Mouse (Mus musculus): ENCODE data around the gene Cars. TPM values are rescaled to one million over a fixed set of nuclear protein-coding genes. Genes with fewer than 3 reads are reported as not detected.

Gene Cars
- polyA plus RNA-seq, 1 experiment from 2014 or later = 64.9 TPM

- Histone ChIP-seq H3K4me1 (ENCODE audit: control insufficient read depth, insufficient read depth, low read length) (no peaks in the 10 kb centered on the region), H3K9ac (replicated peaks; ENCODE audit: low read length) (no peak overlapping the region), H3K4me2 (ENCODE audit: low read length) (no peak overlapping the region), H3K36me3 (ENCODE audit: control insufficient read depth, insufficient read depth, low read length) (peaks cover 94% of the 10 kb centered on the region), H3K27me3 (ENCODE audit: control insufficient read depth, insufficient read depth, low read length) (no peaks in the 10 kb centered on the region), H3K9me3 (ENCODE audit: control insufficient read depth, low read length) (no peaks in the 10 kb centered on the region), H3K4me3 (replicated peaks; ENCODE audit: low read depth, low read length) (no peak overlapping the region), H3K27ac (replicated peaks; ENCODE audit: low read depth, low read length) (no peak overlapping the region)
- 95% methylated on average over 6 of the region's 6 CpGs for WGBS
- ATAC-seq (ENCODE audit: low FRiP score, low TSS enrichment) (no peak), DNase-seq (no peak)
These were observed 34.8 kb downstream of the Cars start for GRCm38 (mm10) chr7:143565015-143565647.

GRCm38 (mm10) chr7:143563787-143564186 is 36.1 kb downstream of the Cars start:
- Histone ChIP-seq H3K4me3 (replicated peaks; ENCODE audit: low read depth, low read length) (no peak overlapping the region), H3K9me3 (ENCODE audit: control insufficient read depth, low read length) (no peaks in the 10 kb centered on the region), H3K9ac (replicated peaks; ENCODE audit: low read length) (no peak overlapping the region), H3K27me3 (ENCODE audit: control insufficient read depth, insufficient read depth, low read length) (no peaks in the 10 kb centered on the region), H3K36me3 (ENCODE audit: control insufficient read depth, insufficient read depth, low read length) (peaks cover 94% of the 10 kb centered on the region), H3K4me1 (ENCODE audit: control insufficient read depth, insufficient read depth, low read length) (no peaks in the 10 kb centered on the region), H3K27ac (replicated peaks; ENCODE audit: low read depth, low read length) (no peak overlapping the region), H3K4me2 (ENCODE audit: low read length) (no peak overlapping the region)
- DNase-seq (no peak), ATAC-seq (ENCODE audit: low FRiP score, low TSS enrichment) (no peak)
- WGBS = 94% methylated on average over 5 of the region's 5 CpGs

GRCm38 (mm10) chr7:143557616-143558015 is 42.3 kb downstream of the Cars start:
- H3K4me2 ChIP-seq (ENCODE audit: low read length) = no peak overlapping the region
- no peak for ATAC-seq (ENCODE audit: low FRiP score, low TSS enrichment)
- H3K36me3 ChIP-seq (ENCODE audit: control insufficient read depth, insufficient read depth, low read length) = peaks cover 86% of the 10 kb centered on the region
- H3K4me1 ChIP-seq (ENCODE audit: control insufficient read depth, insufficient read depth, low read length) = no peaks in the 10 kb centered on the region
- no peak for DNase-seq
- peak overlapping the region; percentile 26; the same call in 1 of the 2 replicates for H3K27ac ChIP-seq (replicated peaks; ENCODE audit: low read depth, low read length)
- no peak overlapping the region for H3K9ac ChIP-seq (replicated peaks; ENCODE audit: low read length)
- no peak overlapping the region for H3K4me3 ChIP-seq (replicated peaks; ENCODE audit: low read depth, low read length)
- no peaks in the 10 kb centered on the region for H3K27me3 ChIP-seq (ENCODE audit: control insufficient read depth, insufficient read depth, low read length)
- no peaks in the 10 kb centered on the region for H3K9me3 ChIP-seq (ENCODE audit: control insufficient read depth, low read length)
- 92% methylated on average over 7 of the region's 7 CpGs for WGBS

- no peak for ATAC-seq (ENCODE audit: low FRiP score, low TSS enrichment)
- Histone ChIP-seq H3K4me2 (ENCODE audit: low read length) (no peak overlapping the region), H3K4me1 (ENCODE audit: control insufficient read depth, insufficient read depth, low read length) (no peaks in the 10 kb centered on the region), H3K36me3 (ENCODE audit: control insufficient read depth, insufficient read depth, low read length) (peaks cover 81% of the 10 kb centered on the region), H3K27ac (replicated peaks; ENCODE audit: low read depth, low read length) (0 out of 2 replicates have a peak overlapping the region, but pooled peaks have one; percentile 26), H3K9me3 (ENCODE audit: control insufficient read depth, low read length) (no peaks in the 10 kb centered on the region), H3K9ac (replicated peaks; ENCODE audit: low read length) (no peak overlapping the region), H3K27me3 (ENCODE audit: control insufficient read depth, insufficient read depth, low read length) (no peaks in the 10 kb centered on the region), H3K4me3 (replicated peaks; ENCODE audit: low read depth, low read length) (no peak overlapping the region)
- WGBS = 79% methylated on average over 8 of the region's 8 CpGs
- peak; percentile 52 for DNase-seq
These were observed 42.8 kb downstream of the Cars start for GRCm38 (mm10) chr7:143556964-143557610.

GRCm38 (mm10) chr7:143549588-143550220 is 50.2 kb downstream of the Cars start:
- peaks cover 11% of the 10 kb centered on the region for H3K36me3 ChIP-seq (ENCODE audit: control insufficient read depth, insufficient read depth, low read length)
- peak overlapping the region; percentile 73 for H3K27ac ChIP-seq (replicated peaks; ENCODE audit: low read depth, low read length)
- DNase-seq (no peak), ATAC-seq (ENCODE audit: low FRiP score, low TSS enrichment) (no peak)
- no peaks in the 10 kb centered on the region for H3K27me3 ChIP-seq (ENCODE audit: control insufficient read depth, insufficient read depth, low read length)
- H3K9me3 ChIP-seq (ENCODE audit: control insufficient read depth, low read length) = no peaks in the 10 kb centered on the region
- H3K4me3 ChIP-seq (replicated peaks; ENCODE audit: low read depth, low read length) = peak overlapping the region; percentile 95
- peak overlapping the region; percentile 82 for H3K4me2 ChIP-seq (ENCODE audit: low read length)
- H3K9ac ChIP-seq (replicated peaks; ENCODE audit: low read length) = peak overlapping the region; percentile 59
- 41% methylated on average over 2 of the region's 2 CpGs for WGBS
- peaks cover 25% of the 10 kb centered on the region for H3K4me1 ChIP-seq (ENCODE audit: control insufficient read depth, insufficient read depth, low read length)

GRCm38 (mm10) chr7:143548976-143549457 is 50.9 kb downstream of the Cars start, which contains the start of gene Nap1l4:
TSS of gene Nap1l4 (minus strand) at chr7:143549106.
- Histone ChIP-seq H3K9ac (replicated peaks; ENCODE audit: low read length) (peak within 1 kb of the TSS; percentile 90), H3K9me3 (ENCODE audit: control insufficient read depth, low read length) (no peaks in the 10 kb centered on the region), H3K27me3 (ENCODE audit: control insufficient read depth, insufficient read depth, low read length) (no peaks in the 10 kb centered on the region), H3K4me2 (ENCODE audit: low read length) (peak within 1 kb of the TSS; percentile 82), H3K27ac (replicated peaks; ENCODE audit: low read depth, low read length) (peak within 1 kb of the TSS; percentile 88), H3K4me1 (ENCODE audit: control insufficient read depth, insufficient read depth, low read length) (peaks cover 25% of the 10 kb centered on the region), H3K36me3 (ENCODE audit: control insufficient read depth, insufficient read depth, low read length) (peaks cover 5% of the 10 kb centered on the region; the same call in 1 of the 2 replicates), H3K4me3 (replicated peaks; ENCODE audit: low read depth, low read length) (peak within 1 kb of the TSS; percentile 95)
- under 1% methylated on average over 43 of the region's 43 CpGs for WGBS
- peak; percentile 99 for DNase-seq
- peak; percentile 100 for ATAC-seq (ENCODE audit: low FRiP score, low TSS enrichment)

- ATAC-seq (ENCODE audit: low FRiP score, low TSS enrichment) = peak; percentile 74
- H3K36me3 ChIP-seq (ENCODE audit: control insufficient read depth, insufficient read depth, low read length) = 0 out of 2 replicates have a peak, but pooled peaks cover 2% of the 10 kb centered on the region
These were observed 51.5 kb downstream of the Cars start for GRCm38 (mm10) chr7:143548231-143548961.

GRCm38 (mm10) chr7:143546554-143546953 is 53.3 kb downstream of the Cars start:
- H3K36me3 ChIP-seq (ENCODE audit: control insufficient read depth, insufficient read depth, low read length) = no peaks in the 10 kb centered on the region
- ATAC-seq (ENCODE audit: low FRiP score, low TSS enrichment) (no peak), DNase-seq (no peak)
- peaks cover 25% of the 10 kb centered on the region for H3K4me1 ChIP-seq (ENCODE audit: control insufficient read depth, insufficient read depth, low read length)
- no peak overlapping the region for H3K9ac ChIP-seq (replicated peaks; ENCODE audit: low read length)
- peak overlapping the region; percentile 76; the same call in 1 of the 2 replicates for H3K4me2 ChIP-seq (ENCODE audit: low read length)
- H3K9me3 ChIP-seq (ENCODE audit: control insufficient read depth, low read length) = no peaks in the 10 kb centered on the region
- no peaks in the 10 kb centered on the region for H3K27me3 ChIP-seq (ENCODE audit: control insufficient read depth, insufficient read depth, low read length)
- H3K27ac ChIP-seq (replicated peaks; ENCODE audit: low read depth, low read length) = no peak overlapping the region
- 81% methylated on average over 2 of the region's 2 CpGs for WGBS
- no peak overlapping the region for H3K4me3 ChIP-seq (replicated peaks; ENCODE audit: low read depth, low read length)

More at GRCm38 (mm10) chr7:143548231-143548961, 51.5 kb downstream of the Cars start:
- WGBS = under 1% methylated on average over 49 of the region's 63 CpGs
- H3K4me3 ChIP-seq (replicated peaks; ENCODE audit: low read depth, low read length) = peak overlapping the region; percentile 95
- peak overlapping the region; percentile 90 for H3K9ac ChIP-seq (replicated peaks; ENCODE audit: low read length)
- H3K27ac ChIP-seq (replicated peaks; ENCODE audit: low read depth, low read length) = peak overlapping the region; percentile 88
- peak overlapping the region; percentile 76 for H3K4me2 ChIP-seq (ENCODE audit: low read length)
- no peaks in the 10 kb centered on the region for H3K9me3 ChIP-seq (ENCODE audit: control insufficient read depth, low read length)
- H3K4me1 ChIP-seq (ENCODE audit: control insufficient read depth, insufficient read depth, low read length) = peaks cover 25% of the 10 kb centered on the region
- no peaks in the 10 kb centered on the region for H3K27me3 ChIP-seq (ENCODE audit: control insufficient read depth, insufficient read depth, low read length)
- DNase-seq = peak; percentile 69

All from midbrain, embryonic 14.5 days (tissue).